Mouse (Mus musculus) heart, postnatal 4 days (tissue): Measurements from ENCODE around the gene Smyd3. TPM values are rescaled to one million over a fixed set of nuclear protein-coding genes. Genes with fewer than 3 reads are reported as not detected.
A peak's percentile ranks its signal among the peaks of the same experiment; 100 is the strongest.

ENCODE experiments used
- DNase-seq: peaks from one replicate; pipeline ENCODE4 v3.0.0; 2021
- total RNA-seq, 2 experiments: library from RNA; stranded (reverse); gene quantifications; 2 replicates each; pipeline ENCODE4 v1.2.3; 2021

Gene Smyd3
- total RNA-seq, 2 experiments from 2014 or later, result 8.0 to 8.4 TPM

DNA sequence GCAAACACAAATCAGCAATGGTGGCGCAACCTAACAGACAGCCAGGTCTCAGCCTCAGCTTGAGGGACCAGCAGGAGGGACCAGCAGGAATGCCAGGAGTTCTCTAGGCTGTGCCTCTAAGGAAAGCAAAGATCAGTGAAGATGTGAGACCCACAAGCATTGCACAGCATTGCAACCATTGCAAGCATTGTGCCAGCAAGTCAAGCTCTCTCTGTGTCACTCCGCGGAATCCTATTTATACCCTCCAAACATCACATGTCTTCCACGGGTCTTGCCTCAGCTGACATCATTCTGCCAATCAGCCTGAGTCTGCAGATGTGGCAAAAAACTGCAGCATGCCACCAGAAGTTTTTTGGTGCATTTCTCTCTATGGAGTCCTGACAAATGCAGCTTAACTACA lies 577.5 kb downstream of the Smyd3 start:
- no peak for DNase-seq

GRCm38 (mm10) chr1:178936976-178937375 lies 580.9 kb downstream of the Smyd3 start:
- DNase-seq, result no peak

- no peak for DNase-seq
Measured at GRCm38 (mm10) chr1:178936457-178936856, 581.4 kb downstream of the Smyd3 start.

DNA sequence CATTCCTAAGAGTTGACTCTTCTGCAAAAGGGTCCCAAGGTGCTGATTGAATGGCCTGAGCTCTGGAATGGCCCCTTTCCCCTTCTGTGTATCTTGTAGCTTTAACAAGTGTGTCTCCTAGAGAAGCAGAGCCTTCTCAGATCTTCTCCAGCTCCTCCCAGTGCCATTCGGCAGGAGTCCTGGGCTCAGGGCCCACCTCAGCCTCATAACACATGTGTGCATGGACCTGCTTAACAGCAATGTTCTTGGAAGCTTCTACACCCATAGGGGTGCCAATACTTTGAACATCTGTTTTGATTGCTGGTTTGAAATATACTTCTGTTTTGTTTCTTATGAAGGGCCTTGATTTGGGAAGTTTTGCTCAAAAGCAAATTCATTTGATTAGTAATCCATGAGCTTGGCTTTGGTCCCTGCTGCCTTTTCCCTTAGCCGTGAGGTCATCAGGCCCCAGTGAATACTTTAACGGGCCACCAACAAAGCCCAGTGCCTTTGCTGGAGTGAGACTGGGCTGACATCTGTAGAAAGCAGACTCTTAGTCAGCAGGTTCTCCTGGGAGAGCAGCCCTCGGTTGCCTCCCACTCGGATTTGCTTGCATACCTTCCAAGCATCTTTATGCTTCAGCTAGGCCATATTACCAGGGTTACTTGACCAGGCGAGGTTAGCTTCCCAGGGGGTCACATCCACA lies 583.7 kb downstream of the Smyd3 start:
- DNase-seq, result no peak

GRCm38 (mm10) chr1:178929531-178929930 lies 588.3 kb downstream of the Smyd3 start:
- DNase-seq, result no peak

- no peak for DNase-seq
Measured at GRCm38 (mm10) chr1:178924492-178925183, 593.2 kb downstream of the Smyd3 start.

GRCm38 (mm10) chr1:178917194-178917902 lies 600.5 kb downstream of the Smyd3 start:
- DNase-seq, result peak; percentile 32

DNA sequence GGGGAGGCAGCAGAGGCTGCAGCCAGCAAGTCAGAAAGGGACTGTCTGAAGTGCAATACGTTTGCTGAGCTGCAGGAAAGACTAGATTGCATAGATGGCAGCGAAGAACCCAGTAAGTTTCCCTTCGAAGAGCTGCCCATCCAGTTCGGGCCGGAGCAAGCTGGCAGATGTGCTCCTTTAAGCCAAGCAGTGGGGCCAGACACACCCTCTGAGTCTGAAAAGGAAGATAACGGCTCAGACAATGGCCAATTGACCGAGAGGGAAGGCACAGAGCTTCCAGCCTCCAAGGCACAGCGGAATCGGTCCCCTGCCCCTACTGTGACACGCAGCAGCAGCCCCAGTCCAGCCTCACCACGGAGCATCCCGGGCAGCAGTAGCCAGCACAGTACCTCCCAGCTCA lies 602.8 kb downstream of the Smyd3 start:
- no peak for DNase-seq

DNA sequence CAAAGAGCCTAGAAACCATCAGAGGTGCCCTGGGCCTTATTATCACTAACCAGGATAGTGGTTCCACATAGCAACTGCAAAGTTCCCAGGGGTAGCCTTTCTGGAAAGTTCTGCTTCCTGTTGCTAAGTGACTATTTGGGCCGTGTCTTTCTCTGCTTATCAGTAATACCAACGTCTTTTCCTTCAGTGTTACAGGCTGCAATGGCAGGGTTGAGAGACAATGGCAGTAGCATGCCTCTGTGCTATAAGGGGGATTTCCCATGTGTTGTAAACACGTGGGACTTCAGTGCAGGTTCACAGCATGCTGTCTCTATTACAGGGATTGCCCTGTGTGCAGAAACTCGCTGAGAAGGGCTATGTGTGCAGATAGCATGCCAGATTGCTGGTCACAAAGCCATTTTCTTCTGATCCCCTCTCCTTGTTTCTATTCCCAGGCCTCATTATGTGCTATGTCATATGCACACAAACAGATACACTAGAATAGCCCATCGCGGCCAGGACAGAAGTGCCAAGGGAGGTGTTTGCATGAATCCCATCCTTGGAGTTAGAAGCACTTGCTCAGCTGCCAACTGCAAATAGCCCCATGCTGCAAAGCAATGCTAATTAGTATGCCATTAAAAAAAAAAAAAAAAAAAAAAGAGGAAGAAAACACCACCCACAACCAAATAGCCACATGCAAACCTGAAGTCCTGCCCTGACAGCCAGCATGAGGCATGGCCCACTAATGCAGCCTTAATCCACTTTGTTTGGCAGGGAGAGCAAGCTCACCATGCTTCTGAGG lies 604.7 kb downstream of the Smyd3 start:
- no peak for DNase-seq

DNA sequence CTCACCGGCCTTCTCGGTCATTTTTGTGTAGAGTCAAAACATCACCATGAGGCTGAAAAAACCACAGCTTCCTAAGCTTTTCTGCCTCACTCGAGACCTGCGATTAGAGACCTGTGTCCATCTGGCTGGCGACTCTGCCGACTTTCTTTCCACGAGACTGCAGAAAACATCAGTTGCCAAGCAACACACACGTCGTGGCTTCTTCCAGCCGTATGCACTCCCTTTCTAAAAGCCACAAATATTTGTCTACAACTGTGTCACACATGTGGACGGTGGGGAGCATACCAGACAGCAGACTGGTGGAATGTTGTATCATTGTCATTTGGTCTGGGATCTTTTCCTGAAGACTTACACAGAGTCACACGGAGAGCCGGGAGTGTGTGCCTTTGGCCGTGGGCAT lies 606.9 kb downstream of the Smyd3 start:
- no peak for DNase-seq

Other genes with a start within 250 kb of the Smyd3 start
- gene Tfb2m, start 28.2 kb upstream of the Smyd3 start, total RNA-seq, result 10 to 100 TPM; 23.0 to 25.1 TPM
- gene Cnst, start 28.3 kb upstream of the Smyd3 start, total RNA-seq, result 10 to 100 TPM; 31.6 to 31.8 TPM
- 10 to 100 TPM; 65.1 to 70.9 TPM for gene Sccpdh, start 150.2 kb upstream of the Smyd3 start, total RNA-seq
- under 1 TPM; 0.12 to 0.14 TPM for gene Kif28, start 227.2 kb upstream of the Smyd3 start, total RNA-seq